ENCODE assay signal across 21 mouse cellular contexts in the genomic region with DNA sequence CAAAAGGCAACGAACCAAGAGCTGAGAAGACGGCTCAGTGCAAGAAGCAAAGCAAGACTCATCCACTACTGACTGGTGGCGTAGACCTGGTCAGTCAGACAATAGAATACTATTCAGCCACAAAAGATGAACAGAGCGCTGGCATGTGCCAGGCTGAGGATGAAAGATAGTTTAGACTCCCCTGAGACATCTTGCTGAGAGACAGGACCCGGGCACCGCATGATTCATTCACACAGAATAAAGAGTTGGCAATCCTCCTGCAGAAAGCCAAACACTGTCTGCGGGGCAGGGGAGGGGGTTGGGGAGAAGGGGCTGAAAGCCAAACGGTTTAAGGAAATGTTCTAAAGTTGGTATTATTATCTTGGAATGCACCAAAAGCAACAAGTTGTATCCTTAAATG. TPM values are rescaled to one million over a fixed set of nuclear protein-coding genes. Genes with fewer than 3 reads are reported as not detected.
DNase-seq lines count a peak whose midpoint lies in the region; ATAC-seq and TF ChIP-seq lines count a peak whose summit lies in the region.
"Had no signal": no experiment of that assay in that cellular context is flagged by ENCODE, and none has a peak within 500 bp of the region (broad histone marks: within the 10 kb centered on the region; RNA-seq: fewer than 3 reads in every experiment).

No protein-coding gene starts in this region.

- H3K27ac ChIP-seq in forebrain, postnatal 0 days (ENCODE audit: low read depth, low read length): no peak overlapping the region
- no peak overlapping the region for H3K27ac ChIP-seq in forebrain, embryonic 15.5 days (replicated peaks)
- peak overlapping the region; percentile 96; the same call in 1 of the 2 replicates for H3K27ac ChIP-seq in kidney, embryonic 14.5 days (ENCODE audit: low read depth, low read length)
- H3K27ac ChIP-seq in neural tube, embryonic 15.5 days (replicated peaks): no peak overlapping the region
- H3K27ac ChIP-seq in limb, embryonic 10.5 days: no peak overlapping the region
- H3K27ac ChIP-seq: hindbrain, embryonic 13.5 days; liver, embryonic 14.5 days; midbrain, embryonic 15.5 days; neural tube, embryonic 13.5 days had no signal

- DNase-seq in forebrain, postnatal 0 days: peak; percentile 21
- DNase-seq in kidney, postnatal 25 days: no peak
- peak; percentile 46 for DNase-seq in testis, postnatal 10 days (ENCODE audit: low spot score)
- DNase-seq in testis, postnatal 14 days (ENCODE audit: low spot score): no peak
- DNase-seq in limb, embryonic 10.5 days (ENCODE audit: low spot score): no peak
- DNase-seq: adrenal gland, postnatal 14 days; B cell, adult 2 months; cerebellum, adult 9-10 months; kidney, postnatal 36 days; lung, embryonic 14.5 days; lung, postnatal 36 days; thymus, adult 2 months; thymus, postnatal 4 days had no signal

- H3K9me3 ChIP-seq in forebrain, postnatal 0 days (ENCODE audit: low read length): no peaks in the 10 kb centered on the region
- no peaks in the 10 kb centered on the region for H3K9me3 ChIP-seq in forebrain, embryonic 15.5 days
- H3K9me3 ChIP-seq in kidney, embryonic 14.5 days (ENCODE audit: control insufficient read depth, low read length): no peaks in the 10 kb centered on the region
- no peaks in the 10 kb centered on the region for H3K9me3 ChIP-seq in neural tube, embryonic 15.5 days (replicated peaks)
- H3K9me3 ChIP-seq in limb, embryonic 10.5 days (replicated peaks): no peaks in the 10 kb centered on the region
- H3K9me3 ChIP-seq: hindbrain, embryonic 13.5 days; megakaryocyte, embryonic 14.5 days; midbrain, embryonic 15.5 days; neural tube, embryonic 13.5 days had no signal

- WGBS in forebrain, postnatal 0 days: 34% methylated on average over 8 of the region's 8 CpGs
- 35% methylated on average over 8 of the region's 8 CpGs for WGBS in forebrain, embryonic 15.5 days
- 76% methylated on average over 8 of the region's 8 CpGs for WGBS in kidney, embryonic 14.5 days
- 37% methylated on average over 8 of the region's 8 CpGs for whole genome bisulfite sequencing in neural tube, embryonic 15.5 days
- WGBS in limb, embryonic 10.5 days: 91% methylated on average over 8 of the region's 8 CpGs

- no peak overlapping the region for H3K9ac ChIP-seq in forebrain, postnatal 0 days
- no peak overlapping the region for H3K9ac ChIP-seq in forebrain, embryonic 15.5 days (replicated peaks)
- H3K9ac ChIP-seq in kidney, embryonic 14.5 days (ENCODE audit: low read depth, low read length): no peak overlapping the region
- H3K9ac ChIP-seq in neural tube, embryonic 15.5 days (replicated peaks): no peak overlapping the region
- H3K9ac ChIP-seq: hindbrain, embryonic 13.5 days; liver, embryonic 14.5 days; lung, embryonic 14.5 days; midbrain, embryonic 15.5 days; neural tube, embryonic 13.5 days had no signal

- no peaks in the 10 kb centered on the region for H3K27me3 ChIP-seq in forebrain, postnatal 0 days (ENCODE audit: insufficient read depth, low read length)
- no peaks in the 10 kb centered on the region for H3K27me3 ChIP-seq in forebrain, embryonic 15.5 days
- H3K27me3 ChIP-seq in kidney, embryonic 14.5 days (ENCODE audit: control insufficient read depth, insufficient read depth, low read length): no peaks in the 10 kb centered on the region
- no peaks in the 10 kb centered on the region for H3K27me3 ChIP-seq in neural tube, embryonic 15.5 days (replicated peaks)
- no peaks in the 10 kb centered on the region for H3K27me3 ChIP-seq in limb, embryonic 10.5 days (ENCODE audit: low read depth, poor library complexity, severe bottlenecking)
- H3K27me3 ChIP-seq: hindbrain, embryonic 13.5 days; megakaryocyte, embryonic 14.5 days; midbrain, embryonic 15.5 days; neural tube, embryonic 13.5 days had no signal

- peak; percentile 18; the same call in 1 of the 2 replicates for ATAC-seq in forebrain, postnatal 0 days
- ATAC-seq in forebrain, embryonic 15.5 days (replicated peaks): no peak
- no peak for ATAC-seq in kidney, embryonic 14.5 days (ENCODE audit: low FRiP score, low TSS enrichment)
- ATAC-seq in neural tube, embryonic 15.5 days (ENCODE audit: low FRiP score): no peak
- ATAC-seq: midbrain, embryonic 15.5 days had no signal

- H3K36me3 ChIP-seq in forebrain, postnatal 0 days (ENCODE audit: insufficient read depth): no peaks in the 10 kb centered on the region
- H3K36me3 ChIP-seq in forebrain, embryonic 15.5 days: no peaks in the 10 kb centered on the region
- H3K36me3 ChIP-seq in kidney, embryonic 14.5 days (ENCODE audit: control insufficient read depth, insufficient read depth, low read length): no peaks in the 10 kb centered on the region
- no peaks in the 10 kb centered on the region for H3K36me3 ChIP-seq in neural tube, embryonic 15.5 days
- H3K36me3 ChIP-seq in limb, embryonic 10.5 days: 0 out of 2 replicates have a peak, but pooled peaks cover 3% of the 10 kb centered on the region
- H3K36me3 ChIP-seq: hindbrain, embryonic 13.5 days; midbrain, embryonic 15.5 days; neural tube, embryonic 13.5 days had no signal

- no peak overlapping the region for H3K4me2 ChIP-seq in forebrain, postnatal 0 days (ENCODE audit: low read depth)
- no peak overlapping the region for H3K4me2 ChIP-seq in forebrain, embryonic 15.5 days (replicated peaks)
- H3K4me2 ChIP-seq in kidney, embryonic 14.5 days (replicated peaks; ENCODE audit: low read depth, low read length): no peak overlapping the region
- H3K4me2 ChIP-seq in neural tube, embryonic 15.5 days: no peak overlapping the region
- H3K4me2 ChIP-seq: hindbrain, embryonic 13.5 days; lung, embryonic 14.5 days; midbrain, embryonic 15.5 days; neural tube, embryonic 13.5 days had no signal

- no peak for TF ChIP-seq CTCF in forebrain, postnatal 0 days (IDR thresholded peaks at IDR 0.05; ENCODE audit: low read depth)

- no peaks in the 10 kb centered on the region for H3K4me1 ChIP-seq in forebrain, postnatal 0 days (ENCODE audit: insufficient read depth)
- peaks cover 5% of the 10 kb centered on the region for H3K4me1 ChIP-seq in forebrain, embryonic 15.5 days
- H3K4me1 ChIP-seq in kidney, embryonic 14.5 days (ENCODE audit: control insufficient read depth, insufficient read depth, low read length): peaks cover 32% of the 10 kb centered on the region
- H3K4me1 ChIP-seq in neural tube, embryonic 15.5 days: peaks cover 4% of the 10 kb centered on the region
- peaks cover 21% of the 10 kb centered on the region for H3K4me1 ChIP-seq in limb, embryonic 10.5 days

- no peak overlapping the region for H3K4me3 ChIP-seq in forebrain, postnatal 0 days (ENCODE audit: low read depth, low read length)
- H3K4me3 ChIP-seq in forebrain, embryonic 15.5 days: no peak overlapping the region
- no peak overlapping the region for H3K4me3 ChIP-seq in kidney, embryonic 14.5 days (ENCODE audit: low read length)
- no peak overlapping the region for H3K4me3 ChIP-seq in neural tube, embryonic 15.5 days (replicated peaks)
- H3K4me3 ChIP-seq in limb, embryonic 10.5 days: no peak overlapping the region
- H3K4me3 ChIP-seq: hindbrain, embryonic 13.5 days; megakaryocyte, embryonic 14.5 days; midbrain, embryonic 15.5 days; neural tube, embryonic 13.5 days had no signal

RNA-seq across cellular contexts. Expression of a gene that starts 42.4 kb away (rescaled TPM):
- total RNA-seq in forebrain, postnatal 0 days (2014; rRNA removed): 24.7 and 28.4 TPM in 2 replicates
- 11.7 and 12.6 TPM in 2 replicates for polyA plus RNA-seq in forebrain, postnatal 0 days (2015; fragmentation: Nextera tagmentation; extraction: Ambion mirVana)
- 23.5 and 23.8 TPM in 2 replicates for polyA plus RNA-seq in forebrain, embryonic 15.5 days (2015; fragmentation: Nextera tagmentation; extraction: Ambion mirVana)
- 78.6 and 140 TPM in 2 replicates for polyA plus RNA-seq in kidney, embryonic 14.5 days (2014; fragmentation: Nextera tagmentation; extraction: Ambion mirVana)
- polyA plus RNA-seq in neural tube, embryonic 15.5 days (2015; fragmentation: Nextera tagmentation; extraction: Ambion mirVana): 37.5 and 48.2 TPM in 2 replicates
- polyA plus RNA-seq in limb, embryonic 10.5 days (2016; fragmentation: Nextera tagmentation; extraction: Ambion mirVana): 149 and 159 TPM in 2 replicates

Comparison
In these comparisons a context has a peak if more than half of its experiments do, and no peak if none do; other contexts are left out.
1. DNase-seq: peak in forebrain, postnatal 0 days (single experiment) and testis, postnatal 10 days (single experiment); none in kidney, postnatal 25 days (0 of 2), testis, postnatal 14 days (single experiment) and limb, embryonic 10.5 days (single experiment).